Mouse (Mus musculus) embryonic fibroblast, embryonic 13.5 days (primary cell): ENCODE measurements around the gene Mnd1.

Source experiments
- CTCF ChIP-seq: IDR thresholded peaks from 2 replicates; pipeline ENCODE4 v1.5.1; 2011; ENCODE audit warnings: mild to moderate bottlenecking, control low read depth, low read length, moderate library complexity, borderline replicate concordance; ENCODE audit not compliant: insufficient read depth
- POLR2A ChIP-seq: IDR thresholded peaks from 2 replicates; pipeline ENCODE4 v1.6.1; 2011; ENCODE audit warnings: low read depth, mild to moderate bottlenecking, control low read depth, low read length, moderate library complexity

DNA sequence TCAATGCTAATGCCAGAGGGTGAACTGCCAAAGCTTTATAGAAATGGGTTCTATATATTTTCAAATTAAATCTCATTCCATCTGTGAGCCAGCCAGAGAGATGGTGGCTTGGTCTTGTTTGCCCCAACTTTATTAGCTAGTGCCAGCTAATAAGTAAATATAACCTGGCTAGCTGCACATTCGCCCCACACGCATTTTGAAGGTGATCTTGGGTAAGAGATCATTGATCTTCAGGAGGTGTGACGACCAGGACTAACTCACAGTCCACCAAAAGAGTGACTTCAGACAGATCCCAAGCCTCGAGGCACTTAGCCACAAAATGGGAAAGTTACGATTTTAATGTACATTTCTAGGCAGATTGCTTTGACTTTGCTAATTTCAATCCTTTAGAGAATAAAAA lies 94.6 kb downstream of the Mnd1 start:
- TF ChIP-seq CTCF (no peak), POLR2A (no peak)
